Mouse (Mus musculus) hindbrain, embryonic 15.5 days (tissue): ENCODE results near the gene Rabgap1l. TPM values are rescaled to one million over a fixed set of nuclear protein-coding genes. Genes with fewer than 3 reads are reported as not detected.
A peak's percentile ranks its signal among the peaks of the same experiment; 100 is the strongest.

Experiments
- ATAC-seq: fragments of 200-750 bp; cut with Nextera tagmentation; 2 replicates; pipeline ENCODE4 v1.8.0; 2017; ENCODE audit warnings: low read depth, moderate number of reproducible peaks, moderate TSS enrichment; ENCODE audit not compliant: low FRiP score
- H3K27ac ChIP-seq: fragments of 300-500 bp; sonication (generic); replicated peaks from 2 replicates; pipeline ENCODE4 v1.5.1; 2015; ENCODE audit warnings: mild to moderate bottlenecking, inconsistent platforms
- H3K27me3 ChIP-seq: fragments of 300-500 bp; sonication (generic); 2 replicates; pipeline ENCODE4 v1.6.1; 2015; ENCODE audit warnings: control low read depth, inconsistent platforms
- H3K36me3 ChIP-seq: fragments of 300-500 bp; sonication (generic); 2 replicates; pipeline ENCODE4 v1.6.1; 2015; ENCODE audit warnings: control low read depth, inconsistent platforms
- H3K4me1 ChIP-seq: fragments of 300-500 bp; sonication (generic); replicated peaks from 2 replicates; pipeline ENCODE4 v1.6.1; 2015; ENCODE audit warnings: control low read depth, inconsistent platforms
- H3K4me2 ChIP-seq: fragments of 300-500 bp; sonication (generic); 2 replicates; pipeline ENCODE4 v1.6.1; 2015; ENCODE audit warnings: moderate library complexity, mild to moderate bottlenecking, inconsistent platforms
- H3K4me3 ChIP-seq: fragments of 300-500 bp; sonication (generic); 2 replicates; pipeline ENCODE4 v1.5.1; 2015; ENCODE audit warnings: mild to moderate bottlenecking, inconsistent platforms
- H3K9ac ChIP-seq: fragments of 300-500 bp; sonication (generic); 2 replicates; pipeline ENCODE4 v1.6.1; 2015; ENCODE audit warnings: inconsistent platforms
- H3K9me3 ChIP-seq: fragments of 300-500 bp; sonication (generic); 2 replicates; pipeline ENCODE4 v1.6.1; 2016; ENCODE audit warnings: control low read depth, inconsistent platforms
- WGBS: fragments of 180-500 bp; shearing (Covaris S2); methylation state at CpG from one replicate; pipeline ENCODE4 v1.1.7; 2015; 5-methylcytosine and 5-hydroxymethylcytosine counted together
- polyA plus RNA-seq: library from polyadenylated mRNA; unstranded; fragments of >200 nt; fragmentation: Nextera tagmentation; extraction: Ambion mirVana; gene quantifications from 2 replicates; pipeline ENCODE4 v1.2.1, GENCODE M21; 2015

The Rabgap1l gene
- polyA plus RNA-seq, 1 experiment from 2014 or later: 28.3 TPM

DNA sequence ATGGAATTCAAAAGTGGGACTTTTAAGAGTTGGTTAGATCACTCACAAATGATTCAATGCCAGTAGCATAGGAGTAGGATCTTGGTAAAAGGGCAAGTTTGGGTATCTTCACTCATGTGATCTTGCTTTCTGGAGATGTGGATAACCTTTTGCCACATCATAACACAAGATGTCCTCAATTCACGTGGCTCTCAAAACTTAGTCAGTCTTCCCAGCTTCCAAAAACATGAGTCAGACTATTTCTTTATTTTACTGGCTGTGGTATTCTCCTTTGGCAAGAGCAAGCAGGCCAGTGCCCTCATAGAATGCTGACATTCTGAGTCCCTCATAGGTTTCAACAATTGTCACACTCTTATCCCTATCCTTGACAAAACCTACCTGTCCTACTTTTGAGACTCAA, 242.4 kb downstream of the Rabgap1l start:
- Histone ChIP-seq H3K4me2 (no peak overlapping the region), H3K9ac (no peak overlapping the region), H3K27me3 (no peaks in the 10 kb centered on the region), H3K4me3 (no peak overlapping the region), H3K27ac (no peak overlapping the region), H3K9me3 (no peaks in the 10 kb centered on the region), H3K4me1 (no peaks in the 10 kb centered on the region; the same call in 1 of the 2 replicates), H3K36me3 (no peaks in the 10 kb centered on the region)
- 84% methylated on average over 1 of the region's 1 CpGs for WGBS
- no peak for ATAC-seq

DNA sequence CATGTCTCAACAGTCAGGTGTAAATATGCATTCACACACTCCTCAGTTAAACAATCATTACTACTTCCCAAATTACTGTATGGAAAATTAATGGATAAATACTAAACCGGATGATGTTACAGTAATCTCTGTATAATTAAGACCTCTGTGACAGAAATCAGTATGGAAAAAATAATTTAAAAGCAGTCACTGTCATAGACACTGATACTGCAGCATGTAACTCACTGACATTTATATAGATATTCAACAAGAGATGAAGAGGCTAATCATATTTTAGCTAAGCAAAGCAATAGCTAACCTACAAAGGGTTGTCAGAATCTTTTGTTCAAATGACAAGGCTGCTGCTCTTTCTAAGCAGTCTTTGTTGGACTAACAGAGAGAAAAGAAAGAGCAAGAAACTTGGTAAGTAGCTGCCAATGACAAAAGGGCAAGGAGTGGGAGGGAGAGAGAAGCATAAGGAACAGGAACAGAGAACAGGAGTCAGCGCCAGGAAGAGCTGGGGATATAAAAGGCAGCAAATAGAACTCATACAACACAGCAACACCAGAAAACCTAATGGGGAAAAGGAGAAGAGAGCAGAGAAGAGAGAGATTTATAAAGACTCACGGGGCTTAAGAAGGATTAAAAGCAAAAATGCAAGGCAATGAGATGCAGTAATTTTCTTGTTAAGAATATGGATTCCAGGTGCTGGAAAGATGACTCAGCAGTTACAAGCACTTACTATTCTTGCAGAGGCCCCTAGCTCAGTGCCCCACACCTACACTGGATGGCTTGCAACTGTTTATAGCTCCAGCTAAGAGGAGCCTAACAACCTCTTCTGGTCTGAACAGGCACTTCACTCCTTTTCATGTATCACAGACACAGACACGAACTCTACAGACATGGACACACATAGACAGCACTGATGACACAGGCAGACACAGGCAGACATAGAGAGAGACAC, 244.8 kb downstream of the Rabgap1l start:
- Histone ChIP-seq H3K9me3 (no peaks in the 10 kb centered on the region), H3K9ac (no peak overlapping the region), H3K27ac (no peak overlapping the region; the same call in 1 of the 2 replicates), H3K4me3 (no peak overlapping the region), H3K4me1 (no peaks in the 10 kb centered on the region; the same call in 1 of the 2 replicates), H3K4me2 (no peak overlapping the region), H3K27me3 (no peaks in the 10 kb centered on the region), H3K36me3 (no peaks in the 10 kb centered on the region)
- peak; percentile 54; the same call in 1 of the 2 replicates for ATAC-seq
- WGBS: 36% methylated on average over 4 of the region's 4 CpGs

DNA sequence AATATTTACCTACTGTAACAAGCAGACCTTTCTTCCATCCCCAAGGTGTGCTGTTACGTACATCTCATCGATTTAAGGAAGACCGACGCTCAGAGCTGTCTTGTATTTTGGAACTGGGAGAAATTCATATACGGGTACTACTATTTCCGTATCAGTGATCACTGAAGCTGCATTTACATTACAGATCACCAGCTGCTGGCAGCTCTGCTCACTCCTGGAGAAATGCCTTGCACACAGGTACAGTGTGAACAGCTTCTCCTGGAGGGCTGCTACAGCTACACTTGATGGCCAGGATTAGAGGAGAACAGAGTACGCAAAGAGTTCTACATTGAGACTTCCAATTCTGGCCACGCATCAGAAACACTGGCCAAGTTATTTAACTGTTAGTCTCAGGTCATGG, 257.4 kb downstream of the Rabgap1l start:
- Histone ChIP-seq H3K4me1 (peaks cover 19% of the 10 kb centered on the region), H3K36me3 (no peaks in the 10 kb centered on the region), H3K4me2 (no peak overlapping the region), H3K27me3 (no peaks in the 10 kb centered on the region), H3K27ac (peak overlapping the region; percentile 76), H3K9ac (no peak overlapping the region), H3K9me3 (no peaks in the 10 kb centered on the region), H3K4me3 (no peak overlapping the region)
- ATAC-seq: 0 out of 2 replicates have a peak, but pooled peaks have one; percentile 19
- WGBS: 67% methylated on average over 8 of the region's 8 CpGs

DNA sequence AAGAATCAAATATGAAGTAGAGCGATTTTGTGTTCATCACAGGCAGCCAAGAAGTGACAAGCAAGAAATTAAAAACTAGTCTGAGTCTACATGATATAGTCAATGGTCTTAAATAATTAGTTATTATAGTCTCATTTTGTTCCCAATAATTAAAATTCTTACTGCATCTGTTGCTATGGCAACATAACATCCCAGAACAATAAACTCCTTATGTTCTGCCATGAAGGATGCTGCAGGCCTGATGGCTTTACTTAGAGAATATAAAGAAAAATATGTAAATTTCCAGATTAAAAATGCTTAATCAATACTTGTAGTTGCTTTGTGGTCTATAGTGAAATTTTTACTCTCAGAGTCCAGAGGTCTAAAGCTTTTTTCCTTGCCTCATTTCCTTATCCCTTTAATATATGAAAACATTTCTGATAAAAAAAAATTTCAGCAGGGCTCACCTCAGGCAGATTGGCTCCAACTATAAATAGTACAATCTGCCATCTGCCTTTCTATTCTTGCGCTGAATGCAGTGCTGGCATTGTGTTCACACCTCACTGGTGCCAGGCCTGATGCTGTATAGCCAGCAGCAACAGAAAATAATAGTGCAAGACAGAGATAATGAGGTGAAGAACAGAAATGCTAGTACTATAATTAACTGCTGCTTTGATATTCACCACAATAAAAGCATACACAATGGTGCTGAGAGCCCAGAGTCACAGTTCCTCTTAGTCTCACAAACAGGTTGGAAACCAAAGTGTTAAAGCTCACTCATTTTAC, 258.3 kb downstream of the Rabgap1l start:
- ATAC-seq: peak; percentile 91
- peaks cover 19% of the 10 kb centered on the region for H3K4me1 ChIP-seq
- H3K4me2 ChIP-seq: no peak overlapping the region
- no peaks in the 10 kb centered on the region for H3K9me3 ChIP-seq
- no peaks in the 10 kb centered on the region for H3K27me3 ChIP-seq
- no peak overlapping the region for H3K9ac ChIP-seq
- no peaks in the 10 kb centered on the region for H3K36me3 ChIP-seq
- 35% methylated on average over 2 of the region's 2 CpGs for WGBS
- H3K27ac ChIP-seq: peak overlapping the region; percentile 44
- no peak overlapping the region for H3K4me3 ChIP-seq

DNA sequence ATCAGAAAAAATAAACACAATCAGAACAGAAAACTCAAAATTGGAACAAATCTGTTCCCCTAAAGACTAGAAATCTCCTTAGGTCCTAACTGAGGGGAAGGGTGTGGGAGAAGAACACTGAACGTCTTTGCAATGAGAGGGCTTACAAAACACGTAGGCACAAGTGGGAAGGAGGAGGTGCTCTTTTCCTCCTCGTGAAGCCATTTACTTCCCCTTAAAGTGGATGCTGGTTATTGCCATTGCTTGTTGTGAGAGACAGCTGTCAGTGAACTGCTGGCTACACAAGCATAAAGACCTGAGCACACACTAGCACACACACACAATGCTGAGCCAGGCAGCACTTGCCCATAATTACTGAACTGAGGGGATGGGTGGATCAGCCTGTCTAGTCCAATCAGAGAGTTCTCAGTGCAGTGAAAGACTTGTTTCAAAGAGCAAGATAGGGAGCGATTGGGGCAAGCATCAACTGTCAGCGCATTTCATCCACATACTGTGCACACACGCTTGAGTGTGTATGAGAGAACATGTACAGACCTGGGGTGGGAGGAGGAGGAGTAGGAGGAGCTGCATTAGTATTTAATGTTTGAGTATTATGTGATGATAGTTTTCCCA, 259.7 kb downstream of the Rabgap1l start:
- peak; percentile 37; the same call in 1 of the 2 replicates for ATAC-seq
- H3K27ac ChIP-seq: peak overlapping the region; percentile 53; the same call in 1 of the 2 replicates
- 45% methylated on average over 6 of the region's 6 CpGs for WGBS

DNA sequence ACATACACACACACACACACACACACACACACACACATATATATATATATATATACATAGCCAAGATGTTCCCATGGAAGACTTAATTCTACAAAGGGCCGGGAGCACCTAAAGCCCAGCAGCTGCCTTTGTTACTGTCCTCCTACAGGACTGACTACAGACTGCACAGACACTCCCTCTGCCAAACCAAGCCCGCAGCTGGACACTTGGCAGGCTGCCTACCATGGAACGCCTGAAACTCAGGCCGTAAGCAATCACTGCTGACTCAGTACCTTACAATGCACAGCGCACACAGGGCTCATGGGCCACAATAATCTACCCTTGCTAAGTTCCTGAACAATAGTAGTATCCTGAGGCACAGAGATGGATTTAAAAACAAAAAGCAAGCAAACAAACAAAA, 261.6 kb downstream of the Rabgap1l start:
- Histone ChIP-seq H3K4me2 (no peak overlapping the region), H3K9ac (no peak overlapping the region), H3K4me3 (no peak overlapping the region), H3K9me3 (no peaks in the 10 kb centered on the region), H3K27ac (0 out of 2 replicates have a peak overlapping the region, but pooled peaks have one; percentile 15), H3K4me1 (peaks cover 19% of the 10 kb centered on the region), H3K27me3 (no peaks in the 10 kb centered on the region), H3K36me3 (no peaks in the 10 kb centered on the region)
- ATAC-seq: peak; percentile 69
- WGBS: 16% methylated on average over 5 of the region's 5 CpGs

More for the DNA sequence above, 259.7 kb downstream of the Rabgap1l start:
- no peak overlapping the region for H3K9ac ChIP-seq
- H3K4me3 ChIP-seq: no peak overlapping the region
- H3K36me3 ChIP-seq: no peaks in the 10 kb centered on the region
- H3K9me3 ChIP-seq: no peaks in the 10 kb centered on the region
- no peaks in the 10 kb centered on the region for H3K27me3 ChIP-seq
- no peak overlapping the region for H3K4me2 ChIP-seq
- H3K4me1 ChIP-seq: peaks cover 19% of the 10 kb centered on the region

DNA sequence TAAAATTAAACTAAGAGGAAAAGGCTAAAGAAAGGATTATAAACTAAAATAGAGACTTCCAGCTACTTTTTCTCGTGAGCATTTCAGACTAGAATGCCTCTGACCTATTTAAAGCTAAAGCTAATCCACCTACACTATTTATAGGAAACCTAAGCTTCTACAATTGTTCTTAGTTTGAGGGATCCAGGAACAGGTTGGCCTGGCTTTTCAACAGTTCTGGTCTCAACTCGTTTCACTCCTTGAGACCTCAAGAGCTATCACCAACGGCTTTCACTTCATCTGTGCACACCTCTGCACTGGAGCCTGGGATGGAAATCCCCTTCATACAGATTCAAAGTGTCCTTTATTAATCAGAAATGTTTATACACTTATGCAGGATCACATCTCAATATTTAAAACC, 271.1 kb downstream of the Rabgap1l start:
- H3K4me2 ChIP-seq: no peak overlapping the region
- no peak overlapping the region for H3K27ac ChIP-seq
- H3K9ac ChIP-seq: no peak overlapping the region
- no peaks in the 10 kb centered on the region for H3K36me3 ChIP-seq
- H3K9me3 ChIP-seq: no peaks in the 10 kb centered on the region
- H3K27me3 ChIP-seq: no peaks in the 10 kb centered on the region
- no peaks in the 10 kb centered on the region for H3K4me1 ChIP-seq
- no peak for ATAC-seq
- H3K4me3 ChIP-seq: no peak overlapping the region
- 85% methylated on average over 3 of the region's 3 CpGs for WGBS

DNA sequence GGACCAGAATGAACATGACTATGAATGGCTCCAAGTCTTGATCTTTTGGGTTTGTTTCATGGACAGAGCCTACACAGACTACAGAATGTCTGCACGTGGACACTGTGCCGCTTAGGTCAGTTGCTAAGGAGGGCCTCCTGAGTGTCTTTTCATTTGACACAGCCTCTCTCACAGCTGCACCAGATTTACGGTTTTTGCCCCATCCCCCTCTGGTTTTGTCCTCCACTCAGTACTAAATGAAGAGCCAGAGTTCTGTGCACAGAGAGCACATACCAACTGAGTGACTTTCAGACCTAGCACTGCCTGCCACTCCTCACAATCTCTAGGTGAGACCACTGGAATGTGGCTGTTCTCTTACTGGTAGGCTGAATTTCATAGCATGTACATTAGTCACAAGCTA, 272.3 kb downstream of the Rabgap1l start:
- Histone ChIP-seq H3K27me3 (no peaks in the 10 kb centered on the region), H3K9ac (no peak overlapping the region), H3K36me3 (no peaks in the 10 kb centered on the region), H3K27ac (no peak overlapping the region), H3K4me2 (no peak overlapping the region), H3K9me3 (no peaks in the 10 kb centered on the region), H3K4me3 (no peak overlapping the region), H3K4me1 (no peaks in the 10 kb centered on the region)
- no peak for ATAC-seq
- 40% methylated on average over 3 of the region's 3 CpGs for WGBS

DNA sequence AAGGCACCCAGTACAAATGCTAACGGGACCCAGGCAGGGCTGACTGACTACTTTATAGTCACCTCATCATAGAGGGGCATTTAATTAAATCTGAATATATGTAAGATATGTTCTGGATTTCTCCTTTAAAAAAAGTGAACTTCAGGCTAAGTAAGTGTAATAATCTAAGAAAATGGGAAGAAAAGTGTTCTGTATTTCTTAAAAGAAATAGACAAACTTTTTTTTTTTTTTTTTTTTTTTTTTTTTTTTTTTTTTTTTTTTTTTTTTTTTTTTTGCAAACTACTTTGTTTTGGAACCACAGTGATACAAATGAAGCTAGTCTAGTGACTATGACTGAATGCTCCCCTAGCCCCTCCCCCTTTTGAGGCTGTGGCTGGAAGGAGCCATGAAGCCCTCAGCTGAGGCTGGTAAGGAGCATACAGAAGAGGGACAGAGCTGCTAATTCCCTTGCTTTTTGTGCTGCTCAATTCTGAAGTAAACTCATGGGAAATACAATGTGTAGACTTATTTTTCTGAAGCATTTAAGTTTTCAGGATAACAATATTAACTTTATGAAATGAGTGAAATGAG, 273.0 kb downstream of the Rabgap1l start:
- H3K27ac ChIP-seq: no peak overlapping the region
- H3K4me3 ChIP-seq: no peak overlapping the region
- no peak overlapping the region for H3K4me2 ChIP-seq
- H3K9me3 ChIP-seq: no peaks in the 10 kb centered on the region
- H3K27me3 ChIP-seq: no peaks in the 10 kb centered on the region
- no peaks in the 10 kb centered on the region for H3K36me3 ChIP-seq
- no peak overlapping the region for H3K9ac ChIP-seq
- no peaks in the 10 kb centered on the region for H3K4me1 ChIP-seq
- WGBS: 66% methylated on average over 1 of the region's 1 CpGs
- ATAC-seq: no peak

DNA sequence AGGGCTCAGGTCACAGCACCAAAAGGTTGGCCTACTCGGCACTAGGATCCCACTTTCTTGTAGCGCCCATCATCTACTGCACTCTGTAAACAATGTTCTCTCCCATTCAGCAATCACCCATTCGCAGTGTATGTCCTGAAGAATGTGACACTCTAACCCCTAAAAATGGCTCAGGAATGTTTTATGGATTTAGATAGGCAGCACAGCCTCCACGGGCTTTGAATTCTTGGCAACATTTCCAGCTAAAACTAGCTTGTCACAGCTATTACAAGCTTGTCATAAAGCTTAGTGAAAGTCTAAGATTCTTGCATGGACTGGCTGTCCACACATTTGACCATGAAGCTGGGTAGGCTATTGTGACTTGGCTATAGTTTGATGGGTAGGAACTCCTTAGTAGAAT, 274.5 kb downstream of the Rabgap1l start:
- WGBS: 82% methylated on average over 4 of the region's 4 CpGs
- H3K27me3 ChIP-seq: no peaks in the 10 kb centered on the region
- no peaks in the 10 kb centered on the region for H3K4me1 ChIP-seq
- no peaks in the 10 kb centered on the region for H3K36me3 ChIP-seq
- no peak for ATAC-seq
- H3K4me3 ChIP-seq: no peak overlapping the region
- no peak overlapping the region for H3K9ac ChIP-seq
- no peaks in the 10 kb centered on the region for H3K9me3 ChIP-seq
- H3K4me2 ChIP-seq: no peak overlapping the region
- no peak overlapping the region for H3K27ac ChIP-seq

DNA sequence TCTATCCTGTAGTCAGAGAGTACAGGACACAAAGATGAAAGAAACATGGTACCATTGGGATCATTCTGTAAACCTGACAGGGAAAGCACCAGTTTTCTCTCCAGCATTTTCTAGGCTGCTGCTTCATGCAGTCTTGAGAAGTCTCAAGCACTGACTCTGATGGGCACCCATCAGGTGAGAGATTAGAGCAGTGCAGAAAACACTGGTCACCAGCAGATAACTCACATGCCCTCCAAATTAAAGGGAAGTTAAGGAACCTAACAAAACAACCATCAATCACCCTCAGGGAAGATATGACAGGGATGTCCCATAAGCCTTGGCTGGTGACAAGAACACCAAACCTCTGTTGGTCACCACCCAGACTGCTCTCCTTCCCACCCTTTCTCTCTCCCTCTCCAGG, 285.2 kb downstream of the Rabgap1l start:
- Histone ChIP-seq H3K4me3 (no peak overlapping the region), H3K27me3 (no peaks in the 10 kb centered on the region), H3K4me1 (no peaks in the 10 kb centered on the region), H3K9me3 (no peaks in the 10 kb centered on the region), H3K9ac (no peak overlapping the region), H3K36me3 (no peaks in the 10 kb centered on the region), H3K27ac (no peak overlapping the region), H3K4me2 (no peak overlapping the region)
- ATAC-seq: no peak
